Mouse (Mus musculus) frontal cortex, adult 2 months (tissue): ENCODE measurements at regions not wholly inside any gene's neighbourhood (a gene's known extent, or its start where the extent isn't known, plus 50 kb on each side); places are given as distances from the start of the nearest gene placed in this dataset.

ENCODE experiments used
- DNase-seq, 2 experiments: peaks; one replicate each; pipeline ENCODE4 v3.0.0; 2022; ENCODE audit warnings: low spot score in 1 of 2; ENCODE audit errors: extremely low spot score in 1 of 2

- no peak for DNase-seq
Measured at GRCm38 (mm10) chr11:63562696-63563095, 359.4 kb downstream of the Hs3st3b1 start.

- DNase-seq = peak in 1 of 2 experiments; percentile 31
Measured at GRCm38 (mm10) chr11:63565471-63566232, 356.4 kb downstream of the Hs3st3b1 start.

- no peak for DNase-seq
Measured at GRCm38 (mm10) chr11:63569785-63570479, 352.2 kb downstream of the Hs3st3b1 start.

GRCm38 (mm10) chr11:63570646-63571045 is 351.4 kb downstream of the Hs3st3b1 start:
- DNase-seq = no peak

- DNase-seq = no peak
Measured at GRCm38 (mm10) chr11:63573271-63573670, 348.8 kb downstream of the Hs3st3b1 start.

GRCm38 (mm10) chr11:63583321-63583720 is 338.8 kb downstream of the Hs3st3b1 start:
- no peak for DNase-seq

GRCm38 (mm10) chr11:63585216-63585869 is 336.7 kb downstream of the Hs3st3b1 start:
- DNase-seq = no peak

- DNase-seq = peak; percentile 7 to 50
Measured at GRCm38 (mm10) chr11:63620220-63620619, 301.9 kb downstream of the Hs3st3b1 start.

GRCm38 (mm10) chr11:63630336-63630735 is 291.8 kb downstream of the Hs3st3b1 start:
- no peak for DNase-seq

- peak in 1 of 2 experiments; percentile 25 for DNase-seq
Measured at GRCm38 (mm10) chr11:63657057-63657456, 265.0 kb downstream of the Hs3st3b1 start.

GRCm38 (mm10) chr11:63665268-63665934 is 256.7 kb downstream of the Hs3st3b1 start:
- DNase-seq = no peak

GRCm38 (mm10) chr11:63670477-63670876 is 251.6 kb downstream of the Hs3st3b1 start:
- no peak for DNase-seq

- DNase-seq = no peak
Measured at GRCm38 (mm10) chr11:63671816-63672215, 250.3 kb downstream of the Hs3st3b1 start.

GRCm38 (mm10) chr11:63677921-63678320 is 244.2 kb downstream of the Hs3st3b1 start:
- DNase-seq = no peak

- DNase-seq = no peak
Measured at GRCm38 (mm10) chr11:63678382-63678905, 243.6 kb downstream of the Hs3st3b1 start.

- no peak for DNase-seq
Measured at GRCm38 (mm10) chr11:63679491-63679890, 242.6 kb downstream of the Hs3st3b1 start.

GRCm38 (mm10) chr11:63684228-63684980 is 237.7 kb downstream of the Hs3st3b1 start:
- no peak for DNase-seq

- DNase-seq = peak in 1 of 2 experiments; percentile 31
Measured at GRCm38 (mm10) chr11:63691041-63691440, 231.0 kb downstream of the Hs3st3b1 start.

GRCm38 (mm10) chr11:63704995-63705580 is 217.0 kb downstream of the Hs3st3b1 start:
- DNase-seq = no peak
